Mouse (Mus musculus) CD8-positive naive resting alpha-beta T cell, adult 57 days (primary cell): Measurements from ENCODE around the gene Sgsm1. TPM values are rescaled to one million over a fixed set of nuclear protein-coding genes. Genes with fewer than 3 reads are reported as not detected.

Experiments
- total RNA-seq: library from RNA; stranded (reverse); gene quantifications from one replicate; pipeline ENCODE4 v1.2.4, GENCODE M21; 2023

The Sgsm1 gene
- total RNA-seq = not detected

GRCm38 (mm10) chr5:113310377-113311003 lies at the start of gene Sgsm1:
Sgsm1 (minus strand) TSS chr5:113310786.

GRCm38 (mm10) chr5:113357186-113357585 lies 46.6 kb upstream of the Sgsm1 start, which contains the start of gene Aym1:
Aym1 (plus strand) TSS chr5:113357294.

GRCm38 (mm10) chr5:113226632-113227102 lies 83.9 kb downstream of the Sgsm1 start, which contains the start of gene Tmem211:
Tmem211 (plus strand) TSS chr5:113226909.

GRCm38 (mm10) chr5:113221147-113221865 lies 89.3 kb downstream of the Sgsm1 start, which contains the start of gene 2900026A02Rik:
2900026A02Rik (minus strand) TSS chr5:113221236.

Other genes with a start within 250 kb of the Sgsm1 start
- gene Crybb2, start 240.7 kb downstream of the Sgsm1 start, total RNA-seq = not detected
- 0.49 TPM for gene Crybb3, start 229.2 kb downstream of the Sgsm1 start, total RNA-seq
- gene 2900026A02Rik, start 89.5 kb downstream of the Sgsm1 start, total RNA-seq = 1.6 TPM
- gene Tmem211, start 83.9 kb downstream of the Sgsm1 start, total RNA-seq = not detected
- gene Aym1, start 46.5 kb upstream of the Sgsm1 start, total RNA-seq = not detected
- gene Wscd2, start 179.5 kb upstream of the Sgsm1 start, total RNA-seq = 5.7 TPM